Mouse (Mus musculus): ENCODE data around the gene Alk. TPM values are rescaled to one million over a fixed set of nuclear protein-coding genes. Genes with fewer than 3 reads are reported as not detected.
A peak's percentile ranks its signal among the peaks of the same experiment; 100 is the strongest.

Alk gene
- polyA plus RNA-seq, 1 experiment from 2014 or later, result 4.7 TPM

DNA sequence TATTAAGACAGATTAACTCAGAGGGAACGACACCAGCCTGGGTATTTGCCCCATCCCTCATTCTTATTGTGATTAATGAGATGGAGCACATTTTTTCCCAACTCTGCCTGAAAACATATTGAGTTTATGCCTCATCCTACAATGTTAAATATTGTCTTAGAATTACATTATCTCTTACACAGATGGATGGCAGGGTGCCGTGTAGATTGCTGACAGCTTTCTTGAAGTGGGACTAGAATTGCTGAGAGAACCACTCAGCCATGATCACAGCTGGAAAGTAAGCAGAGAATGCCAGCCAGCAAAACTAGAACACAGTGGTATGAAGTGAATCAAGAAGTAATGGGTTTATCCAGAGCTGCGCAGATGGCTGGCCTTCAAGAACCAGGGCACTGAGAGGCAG is 430.6 kb downstream of the Alk start:
- Histone ChIP-seq H3K9me3 (ENCODE audit: control insufficient read depth, low read length) (no peaks in the 10 kb centered on the region), H3K4me3 (replicated peaks; ENCODE audit: low read length) (no peak overlapping the region), H3K4me1 (replicated peaks; ENCODE audit: control insufficient read depth, insufficient read depth, low read length) (no peaks in the 10 kb centered on the region), H3K27me3 (replicated peaks; ENCODE audit: control insufficient read depth, insufficient read depth, low read length) (no peaks in the 10 kb centered on the region), H3K4me2 (ENCODE audit: low read length) (no peak overlapping the region), H3K9ac (replicated peaks; ENCODE audit: low read depth, low read length) (no peak overlapping the region), H3K27ac (ENCODE audit: low read length) (no peak overlapping the region), H3K36me3 (ENCODE audit: control insufficient read depth, insufficient read depth) (no peaks in the 10 kb centered on the region)
- 55% methylated on average over 3 of the region's 3 CpGs for WGBS
- no peak for ATAC-seq

DNA sequence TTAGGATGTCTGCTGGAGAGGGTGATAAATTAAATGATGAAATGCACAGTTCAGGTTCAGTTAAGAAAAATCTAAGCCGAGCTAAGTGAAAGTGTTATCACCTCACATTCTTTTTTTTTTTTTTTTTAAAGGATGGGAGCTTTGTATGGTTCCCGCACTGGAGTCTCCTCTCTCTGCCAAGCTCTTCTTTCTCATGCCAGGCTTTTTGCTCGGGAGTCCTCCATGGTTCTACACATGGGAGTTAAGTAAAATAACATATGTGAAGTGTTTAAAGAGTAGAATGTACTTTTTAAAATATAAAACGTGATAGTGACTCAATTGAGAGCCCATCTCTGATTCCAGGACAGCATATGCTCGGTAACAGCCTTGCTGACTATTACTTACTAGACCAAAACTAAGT is 436.3 kb downstream of the Alk start:
- H3K4me1 ChIP-seq (replicated peaks; ENCODE audit: control insufficient read depth, insufficient read depth, low read length), result peaks cover 8% of the 10 kb centered on the region
- H3K9ac ChIP-seq (replicated peaks; ENCODE audit: low read depth, low read length), result no peak overlapping the region
- no peak overlapping the region for H3K4me2 ChIP-seq (ENCODE audit: low read length)
- no peak overlapping the region for H3K4me3 ChIP-seq (replicated peaks; ENCODE audit: low read length)
- H3K36me3 ChIP-seq (ENCODE audit: control insufficient read depth, insufficient read depth), result no peaks in the 10 kb centered on the region
- WGBS, result 63% methylated on average over 5 of the region's 5 CpGs
- peak; percentile 63; the same call in 1 of the 2 replicates for ATAC-seq
- no peaks in the 10 kb centered on the region for H3K27me3 ChIP-seq (replicated peaks; ENCODE audit: control insufficient read depth, insufficient read depth, low read length)
- no peaks in the 10 kb centered on the region for H3K9me3 ChIP-seq (ENCODE audit: control insufficient read depth, low read length)
- no peak overlapping the region for H3K27ac ChIP-seq (ENCODE audit: low read length)

DNA sequence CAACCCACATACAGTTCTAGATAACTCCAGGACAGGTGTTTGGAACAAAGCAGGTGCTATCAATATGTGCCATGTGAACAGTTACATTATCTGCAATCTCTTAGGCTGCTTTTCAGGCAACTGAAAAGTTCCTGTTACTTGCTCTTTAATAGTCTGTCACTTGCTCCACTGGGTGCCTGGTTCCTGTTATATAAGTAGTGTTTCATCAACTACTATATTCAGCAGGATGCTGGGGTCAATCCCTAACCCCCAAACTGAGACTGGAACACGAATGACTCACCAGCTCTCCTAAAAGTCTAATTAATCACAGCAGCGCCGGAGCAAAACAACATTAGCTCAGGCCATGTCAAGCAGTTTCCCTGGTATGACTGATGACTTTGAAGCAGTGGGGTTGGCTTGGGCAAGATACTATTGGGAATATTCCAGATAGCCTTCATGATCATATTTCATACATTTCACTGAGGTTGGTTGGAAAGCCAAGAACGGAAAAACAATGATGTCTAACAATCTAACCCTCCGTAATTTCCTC is 445.5 kb downstream of the Alk start:
- no peaks in the 10 kb centered on the region for H3K27me3 ChIP-seq (replicated peaks; ENCODE audit: control insufficient read depth, insufficient read depth, low read length)
- no peak overlapping the region for H3K4me2 ChIP-seq (ENCODE audit: low read length)
- H3K36me3 ChIP-seq (ENCODE audit: control insufficient read depth, insufficient read depth), result no peaks in the 10 kb centered on the region
- H3K9ac ChIP-seq (replicated peaks; ENCODE audit: low read depth, low read length), result no peak overlapping the region
- no peaks in the 10 kb centered on the region for H3K4me1 ChIP-seq (replicated peaks; ENCODE audit: control insufficient read depth, insufficient read depth, low read length)
- H3K4me3 ChIP-seq (replicated peaks; ENCODE audit: low read length), result no peak overlapping the region
- 77% methylated on average over 5 of the region's 5 CpGs for WGBS
- ATAC-seq, result no peak
- no peak overlapping the region for H3K27ac ChIP-seq (ENCODE audit: low read length)
- H3K9me3 ChIP-seq (ENCODE audit: control insufficient read depth, low read length), result no peaks in the 10 kb centered on the region

DNA sequence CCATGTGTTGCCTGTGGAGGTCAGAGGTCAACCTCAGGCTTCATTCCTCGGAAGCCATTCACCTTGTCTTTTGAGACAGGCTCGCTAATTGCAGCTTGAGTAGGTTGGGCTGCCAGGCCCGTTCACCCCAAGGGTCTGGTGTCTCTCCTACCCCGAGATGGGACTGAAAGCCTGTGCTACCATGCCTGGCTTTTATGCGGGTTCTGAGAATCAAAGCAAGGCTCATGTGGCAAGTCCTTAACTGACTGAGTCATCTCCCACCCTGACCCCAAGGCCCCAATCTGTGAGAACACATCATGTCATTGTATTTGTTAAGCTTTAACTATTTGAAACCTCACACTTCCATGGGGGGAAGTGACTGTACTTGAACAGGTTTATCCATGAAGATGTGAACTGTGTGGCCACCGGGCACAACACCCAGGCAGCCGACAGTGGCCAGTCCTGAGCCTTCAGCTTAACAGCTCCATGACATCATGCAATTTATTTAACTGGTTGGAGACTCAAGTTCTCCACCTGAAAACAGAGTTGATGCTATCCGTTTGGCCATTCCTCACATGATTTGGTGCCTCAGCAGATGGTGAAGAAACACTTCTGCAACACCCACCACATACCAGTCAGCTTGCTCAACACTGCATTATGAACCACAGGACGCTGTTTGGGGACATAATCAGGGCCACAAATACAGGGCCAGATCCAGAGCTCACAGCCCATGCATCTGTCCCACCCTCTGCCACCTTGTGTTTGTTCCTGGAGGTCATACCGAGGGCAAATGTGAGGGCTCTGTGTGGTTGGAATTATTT is 446.4 kb downstream of the Alk start:
- 78% methylated on average over 10 of the region's 10 CpGs for WGBS
- Histone ChIP-seq H3K27ac (ENCODE audit: low read length) (no peak overlapping the region), H3K9me3 (ENCODE audit: control insufficient read depth, low read length) (no peaks in the 10 kb centered on the region), H3K4me3 (replicated peaks; ENCODE audit: low read length) (no peak overlapping the region), H3K27me3 (replicated peaks; ENCODE audit: control insufficient read depth, insufficient read depth, low read length) (no peaks in the 10 kb centered on the region), H3K4me1 (replicated peaks; ENCODE audit: control insufficient read depth, insufficient read depth, low read length) (no peaks in the 10 kb centered on the region), H3K36me3 (ENCODE audit: control insufficient read depth, insufficient read depth) (no peaks in the 10 kb centered on the region), H3K4me2 (ENCODE audit: low read length) (no peak overlapping the region), H3K9ac (replicated peaks; ENCODE audit: low read depth, low read length) (no peak overlapping the region)
- no peak for ATAC-seq

DNA sequence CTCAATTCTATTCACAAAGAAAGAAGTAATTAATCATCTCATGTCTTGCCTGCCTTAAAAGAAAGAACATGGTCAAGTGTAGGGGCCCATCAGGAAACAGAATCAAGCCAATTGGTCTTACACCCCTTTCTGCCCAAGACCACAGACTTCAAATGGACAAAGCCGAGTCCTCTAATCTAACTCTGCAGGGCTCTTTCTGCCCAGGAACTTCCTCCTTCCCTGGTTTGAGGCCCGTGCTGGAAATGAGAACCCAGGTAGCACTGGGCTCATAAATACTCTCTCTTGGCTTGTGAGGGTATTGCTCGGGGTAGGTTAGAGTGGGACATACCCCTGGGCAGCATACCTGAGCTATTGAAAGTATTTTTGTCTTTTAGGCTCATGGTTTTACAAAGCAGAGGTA is 451.4 kb downstream of the Alk start:
- Histone ChIP-seq H3K4me2 (ENCODE audit: low read length) (no peak overlapping the region), H3K9me3 (ENCODE audit: control insufficient read depth, low read length) (no peaks in the 10 kb centered on the region), H3K9ac (replicated peaks; ENCODE audit: low read depth, low read length) (no peak overlapping the region), H3K27me3 (replicated peaks; ENCODE audit: control insufficient read depth, insufficient read depth, low read length) (no peaks in the 10 kb centered on the region), H3K4me3 (replicated peaks; ENCODE audit: low read length) (no peak overlapping the region), H3K36me3 (ENCODE audit: control insufficient read depth, insufficient read depth) (no peaks in the 10 kb centered on the region), H3K27ac (ENCODE audit: low read length) (no peak overlapping the region), H3K4me1 (replicated peaks; ENCODE audit: control insufficient read depth, insufficient read depth, low read length) (no peaks in the 10 kb centered on the region)
- WGBS, result 84% methylated on average over 3 of the region's 3 CpGs
- no peak for ATAC-seq

DNA sequence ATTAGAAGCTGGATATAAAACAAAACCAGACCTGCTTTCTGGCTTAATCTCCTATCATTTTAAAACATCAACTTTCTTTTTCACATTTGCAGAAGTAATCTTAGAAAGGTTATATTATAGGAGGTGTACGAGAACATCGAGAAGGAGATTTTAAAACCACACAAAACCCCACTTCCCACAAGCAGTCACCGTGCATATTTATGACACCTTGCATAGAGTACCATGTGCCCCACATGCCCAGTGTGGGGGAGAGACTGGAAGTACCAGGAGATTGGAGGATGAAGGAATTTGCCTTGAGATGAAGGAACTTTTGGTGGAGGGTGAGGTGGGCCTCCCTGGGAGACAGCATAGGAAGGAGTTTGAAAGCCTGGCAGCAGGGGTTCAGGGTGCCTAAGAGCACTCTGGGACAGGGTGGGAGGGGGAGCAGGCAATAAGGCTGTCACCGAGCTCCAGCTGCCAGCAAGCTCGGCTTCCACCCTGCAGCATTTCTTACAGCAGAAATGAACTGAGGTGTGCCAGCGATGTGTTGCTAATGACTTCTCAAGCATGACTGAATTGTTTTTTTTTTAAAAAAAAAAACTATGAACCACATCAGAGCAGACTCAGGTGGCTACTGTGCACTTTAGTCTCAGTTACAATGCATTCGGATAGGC is 459.4 kb downstream of the Alk start:
- Histone ChIP-seq H3K4me2 (ENCODE audit: low read length) (no peak overlapping the region), H3K36me3 (ENCODE audit: control insufficient read depth, insufficient read depth) (no peaks in the 10 kb centered on the region), H3K27me3 (replicated peaks; ENCODE audit: control insufficient read depth, insufficient read depth, low read length) (no peaks in the 10 kb centered on the region), H3K9ac (replicated peaks; ENCODE audit: low read depth, low read length) (no peak overlapping the region), H3K27ac (ENCODE audit: low read length) (no peak overlapping the region), H3K4me3 (replicated peaks; ENCODE audit: low read length) (no peak overlapping the region), H3K9me3 (ENCODE audit: control insufficient read depth, low read length) (no peaks in the 10 kb centered on the region), H3K4me1 (replicated peaks; ENCODE audit: control insufficient read depth, insufficient read depth, low read length) (no peaks in the 10 kb centered on the region; the same call in 1 of the 2 replicates)
- ATAC-seq, result peak; percentile 45; the same call in 1 of the 2 replicates
- WGBS, result 56% methylated on average over 7 of the region's 7 CpGs

DNA sequence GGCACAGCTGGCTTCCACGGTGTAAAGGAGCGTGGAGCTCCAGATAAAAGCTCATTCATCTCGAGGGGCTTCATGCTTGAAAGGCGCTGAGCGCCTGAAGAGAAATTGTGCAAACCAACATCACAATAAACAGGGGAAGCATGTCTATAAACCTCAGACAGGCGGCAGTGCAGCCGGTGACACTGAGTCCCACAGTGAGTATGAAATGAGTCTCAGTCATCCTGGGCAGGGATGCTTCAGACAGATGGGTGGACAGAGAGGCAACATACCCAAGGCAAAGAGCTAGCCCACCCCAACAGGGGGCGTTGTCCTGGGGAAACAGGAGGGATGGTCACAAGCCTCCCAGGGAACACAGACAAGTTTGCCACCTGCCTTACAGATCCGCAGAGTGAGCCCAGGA is 460.0 kb downstream of the Alk start:
- Histone ChIP-seq H3K4me1 (replicated peaks; ENCODE audit: control insufficient read depth, insufficient read depth, low read length) (no peaks in the 10 kb centered on the region; the same call in 1 of the 2 replicates), H3K36me3 (ENCODE audit: control insufficient read depth, insufficient read depth) (no peaks in the 10 kb centered on the region), H3K27ac (ENCODE audit: low read length) (no peak overlapping the region), H3K9me3 (ENCODE audit: control insufficient read depth, low read length) (no peaks in the 10 kb centered on the region), H3K4me2 (ENCODE audit: low read length) (no peak overlapping the region), H3K27me3 (replicated peaks; ENCODE audit: control insufficient read depth, insufficient read depth, low read length) (no peaks in the 10 kb centered on the region), H3K9ac (replicated peaks; ENCODE audit: low read depth, low read length) (no peak overlapping the region), H3K4me3 (replicated peaks; ENCODE audit: low read length) (no peak overlapping the region)
- no peak for ATAC-seq
- WGBS, result 64% methylated on average over 9 of the region's 9 CpGs

DNA sequence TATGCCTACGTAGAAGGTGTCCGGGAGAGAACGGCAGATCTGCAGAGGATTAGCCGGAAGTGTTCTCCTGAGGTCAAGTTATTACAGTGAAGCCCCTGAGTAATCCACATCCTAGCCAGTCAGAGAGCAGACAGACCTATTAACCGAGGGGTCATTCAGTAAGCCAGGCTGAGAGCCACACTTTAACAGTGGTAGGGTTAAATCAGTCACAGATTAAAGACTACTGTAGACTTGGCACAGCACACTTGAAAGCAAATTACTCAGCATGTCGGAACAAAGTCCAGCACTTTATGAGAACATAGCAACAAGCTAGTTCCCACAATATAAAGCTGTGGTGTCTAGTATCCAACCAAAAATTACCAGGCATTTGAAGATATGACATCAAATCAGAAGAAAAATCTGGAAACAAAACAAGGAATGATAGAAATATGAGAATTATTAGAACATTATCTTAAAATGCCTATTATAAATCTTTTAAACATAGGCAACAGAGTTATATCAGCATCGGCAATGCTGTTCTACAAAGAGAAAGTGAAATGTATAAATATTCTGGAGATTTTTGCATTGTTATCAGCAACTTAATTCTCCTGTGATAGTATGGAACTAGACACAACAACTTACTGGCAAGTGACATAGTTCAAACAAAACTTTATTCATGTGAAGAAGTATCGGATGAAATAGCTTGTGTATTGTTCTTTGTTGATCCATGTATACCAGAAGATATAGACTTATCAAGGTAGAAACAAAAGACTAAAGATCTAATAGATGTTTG is 472.1 kb downstream of the Alk start:
- H3K36me3 ChIP-seq (ENCODE audit: control insufficient read depth, insufficient read depth), result no peaks in the 10 kb centered on the region
- H3K4me1 ChIP-seq (replicated peaks; ENCODE audit: control insufficient read depth, insufficient read depth, low read length), result no peaks in the 10 kb centered on the region
- H3K9ac ChIP-seq (replicated peaks; ENCODE audit: low read depth, low read length), result no peak overlapping the region
- no peak overlapping the region for H3K27ac ChIP-seq (ENCODE audit: low read length)
- H3K27me3 ChIP-seq (replicated peaks; ENCODE audit: control insufficient read depth, insufficient read depth, low read length), result no peaks in the 10 kb centered on the region
- no peaks in the 10 kb centered on the region for H3K9me3 ChIP-seq (ENCODE audit: control insufficient read depth, low read length)
- 82% methylated on average over 8 of the region's 8 CpGs for WGBS
- ATAC-seq, result no peak
- H3K4me2 ChIP-seq (ENCODE audit: low read length), result no peak overlapping the region
- H3K4me3 ChIP-seq (replicated peaks; ENCODE audit: low read length), result no peak overlapping the region

DNA sequence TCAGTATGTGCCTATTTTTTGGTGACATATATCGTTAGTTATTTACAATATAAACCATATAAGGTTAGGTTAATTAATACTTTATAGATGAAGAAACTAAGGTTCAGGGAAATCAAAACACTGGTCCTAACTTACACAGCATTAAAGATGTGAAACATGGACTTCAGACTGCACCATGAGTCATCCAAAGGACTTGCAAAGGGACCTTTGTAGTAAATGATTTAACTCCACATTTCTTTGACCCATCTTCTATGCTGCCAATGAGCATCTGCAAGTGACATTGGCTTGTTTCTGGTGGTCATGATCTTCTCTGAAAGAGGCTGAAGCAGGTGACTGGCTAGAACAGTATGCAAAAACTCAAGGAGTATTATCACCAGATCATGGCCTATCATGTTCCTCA is 482.8 kb downstream of the Alk start:
- no peak overlapping the region for H3K4me2 ChIP-seq (ENCODE audit: low read length)
- WGBS, result 96% methylated on average over 1 of the region's 1 CpGs
- H3K27ac ChIP-seq (ENCODE audit: low read length), result no peak overlapping the region
- H3K4me3 ChIP-seq (replicated peaks; ENCODE audit: low read length), result no peak overlapping the region
- H3K36me3 ChIP-seq (ENCODE audit: control insufficient read depth, insufficient read depth), result no peaks in the 10 kb centered on the region
- no peaks in the 10 kb centered on the region for H3K27me3 ChIP-seq (replicated peaks; ENCODE audit: control insufficient read depth, insufficient read depth, low read length)
- no peaks in the 10 kb centered on the region for H3K4me1 ChIP-seq (replicated peaks; ENCODE audit: control insufficient read depth, insufficient read depth, low read length)
- no peak for ATAC-seq
- no peak overlapping the region for H3K9ac ChIP-seq (replicated peaks; ENCODE audit: low read depth, low read length)
- no peaks in the 10 kb centered on the region for H3K9me3 ChIP-seq (ENCODE audit: control insufficient read depth, low read length)

Data from forebrain, embryonic 16.5 days (tissue).